In genomic region chr2:146197947-146198346, GRCm38 (mm10) we compare ENCODE assay signal across 24 mouse cellular contexts. TPM values are rescaled to one million over a fixed set of nuclear protein-coding genes. Genes with fewer than 3 reads are reported as not detected.
DNase-seq lines count a peak whose midpoint lies in the region; ATAC-seq lines count a peak whose summit lies in the region.
"Had no signal": no experiment of that assay in that cellular context is flagged by ENCODE, and none has a peak within 500 bp of the region (broad histone marks: within the 10 kb centered on the region; RNA-seq: fewer than 3 reads in every experiment).

No protein-coding gene starts in this region.

- peak; percentile 95 for DNase-seq in 416B (ENCODE audit: low read depth)
- DNase-seq in CD4-positive helper T cell, adult 2 months (ENCODE audit: low read depth, low spot score): peak; percentile 73
- no peak for DNase-seq in testis, postnatal 14 days (ENCODE audit: low spot score)
- no peak for DNase-seq in testis, postnatal 10 days (ENCODE audit: low spot score)
- no peak for DNase-seq in frontal cortex, postnatal 14 days (ENCODE audit: low spot score in 2 of 2)
- DNase-seq: adrenal gland, postnatal 14 days; cerebellum, adult 2 months; cerebellum, postnatal 25 days; embryo, embryonic 11 days; gastrocnemius, postnatal 10 days; heart, adult 2 months; kidney, adult 2 months; kidney, postnatal 10 days; left cerebral cortex, postnatal 4 days; lung, embryonic 14.5 days; lung, postnatal 36 days; right cerebral cortex, postnatal 25 days; thymus, adult 18-20 months; thymus, postnatal 36 days had no signal

- ATAC-seq in granulocyte monocyte progenitor cell, adult 5-6 weeks (replicated peaks; ENCODE audit: poor library complexity, severe bottlenecking): peak; percentile 92
- ATAC-seq in megakaryocyte-erythroid progenitor cell, adult 5-6 weeks (replicated peaks; ENCODE audit: low FRiP score, low TSS enrichment, poor library complexity, severe bottlenecking): 0 out of 2 replicates have a peak, but pooled peaks have one; percentile 37
- ATAC-seq: forebrain, embryonic 15.5 days; midbrain, embryonic 16.5 days had no signal

RNA-seq across cellular contexts. Expression of gene Insm1, which starts 23.8 kb away (rescaled TPM):
- total RNA-seq in granulocyte monocyte progenitor cell, adult 5-6 weeks (2014; fragmentation: Nextera tagmentation): not detected in 2 replicates
- not detected in 2 replicates for total RNA-seq in granulocyte monocyte progenitor cell, adult 5-6 weeks (2017)
- total RNA-seq in megakaryocyte-erythroid progenitor cell, adult 5-6 weeks (2014; fragmentation: Nextera tagmentation): not detected in 2 replicates
- not detected in 2 replicates for total RNA-seq in megakaryocyte-erythroid progenitor cell, adult 5-6 weeks (2017)
- total RNA-seq: gastrocnemius, postnatal 10 days; heart, adult 2 months; heart, postnatal 25 days had no signal

Comparison
In these comparisons a context has a peak if more than half of its experiments do, and no peak if none do; other contexts are left out.
1. DNase-seq: peak in 416B (single experiment) and CD4-positive helper T cell, adult 2 months (single experiment); none in testis, postnatal 14 days (single experiment), testis, postnatal 10 days (single experiment) and frontal cortex, postnatal 14 days (0 of 2).